Mouse (Mus musculus): Measurements from ENCODE around the gene Ndufa4.
"Not testable (repeated sequence)": the region's sequence is repeated elsewhere in the genome, so short reads cannot be mapped to it uniquely, and the experiment has no call there.

Gene Ndufa4

DNA sequence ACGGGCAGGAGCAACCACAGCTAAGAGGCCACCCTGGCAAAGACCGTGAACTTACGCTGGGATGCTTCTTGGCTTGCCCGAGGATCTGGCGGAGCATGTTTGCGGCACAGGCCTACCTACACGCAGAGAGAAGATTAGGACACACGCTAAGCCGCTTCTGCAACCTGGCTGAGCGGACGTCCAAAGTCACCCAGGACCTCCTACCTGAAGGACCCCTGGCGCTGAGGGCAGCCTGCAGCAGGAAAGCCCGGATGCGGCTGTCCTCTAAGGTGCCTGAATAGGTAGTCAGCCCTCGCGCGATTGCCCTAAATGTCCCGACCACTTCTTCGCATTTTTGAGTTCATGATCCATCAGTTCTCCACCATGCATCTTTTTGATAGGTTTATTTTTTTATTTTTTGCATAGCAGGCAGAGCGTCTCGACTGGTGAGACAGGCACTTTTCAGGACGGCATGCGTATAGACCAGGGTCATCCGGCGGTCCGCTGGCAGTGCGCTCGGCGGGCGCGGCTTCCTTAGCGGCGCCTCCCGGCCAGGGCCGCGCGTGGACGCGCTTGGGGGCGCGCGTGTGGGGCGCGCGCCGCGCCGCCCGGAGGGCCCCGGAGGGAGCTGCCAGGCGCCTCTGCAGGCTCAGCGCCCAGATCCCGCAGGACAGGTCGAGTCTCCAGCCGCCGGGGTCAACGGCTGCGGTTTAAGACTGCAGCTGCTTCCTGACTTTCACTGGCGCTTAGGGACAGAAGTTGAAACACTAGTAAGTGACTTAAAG lies at the start of gene Ndufa4, which contains the start of gene Phf14:
Gene Ndufa4, minus strand, starts transcription at position 229 of the 764 bp plus-strand sequence.
Gene Phf14, plus strand, starts transcription at position 541 of the 764 bp plus-strand sequence.
- peak; percentile 74 for DNase-seq (ENCODE audit: low read depth)

DNA sequence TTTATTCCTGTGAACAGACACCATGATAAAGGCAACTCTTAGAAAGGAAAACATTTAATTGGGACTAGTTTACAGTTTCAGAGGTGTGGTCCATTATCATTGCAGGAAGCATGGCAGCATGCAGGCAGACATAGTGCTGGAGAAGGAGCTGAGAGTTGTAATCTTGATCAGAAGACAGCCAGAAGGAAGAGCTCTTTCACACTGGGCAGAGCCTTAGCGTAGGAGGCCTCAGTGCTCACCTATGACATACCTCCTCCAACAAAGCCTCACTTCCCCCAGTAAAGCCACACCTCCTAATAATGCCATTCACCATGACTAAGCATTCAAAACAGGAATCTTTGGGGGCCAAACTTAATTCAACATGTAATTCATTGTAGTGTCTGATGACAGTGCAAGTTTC lies 40.8 kb upstream of the Ndufa4 start:
- DNase-seq (ENCODE audit: low read depth): peak; percentile 53

DNA sequence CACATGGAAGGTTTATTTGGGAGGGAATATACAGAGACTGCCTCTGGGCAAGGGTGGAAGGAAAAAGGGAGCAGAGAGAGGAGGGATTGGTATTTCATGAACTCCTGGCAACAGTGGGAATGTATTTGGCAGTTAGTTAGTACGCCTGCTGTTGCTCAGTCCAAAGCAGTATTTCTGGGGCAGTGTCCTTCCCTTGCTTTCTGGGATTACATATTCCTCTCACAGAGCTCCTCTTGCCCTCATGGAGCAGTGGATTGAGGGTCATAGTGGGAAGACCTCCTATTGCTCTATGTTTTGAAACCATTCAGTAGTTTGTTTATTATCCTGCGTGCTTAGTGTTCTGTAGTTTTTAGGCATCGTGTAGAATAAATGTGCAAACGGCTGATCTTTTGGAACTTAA lies 34.8 kb upstream of the Ndufa4 start:
- DNase-seq (ENCODE audit: low read depth): no peak

DNA sequence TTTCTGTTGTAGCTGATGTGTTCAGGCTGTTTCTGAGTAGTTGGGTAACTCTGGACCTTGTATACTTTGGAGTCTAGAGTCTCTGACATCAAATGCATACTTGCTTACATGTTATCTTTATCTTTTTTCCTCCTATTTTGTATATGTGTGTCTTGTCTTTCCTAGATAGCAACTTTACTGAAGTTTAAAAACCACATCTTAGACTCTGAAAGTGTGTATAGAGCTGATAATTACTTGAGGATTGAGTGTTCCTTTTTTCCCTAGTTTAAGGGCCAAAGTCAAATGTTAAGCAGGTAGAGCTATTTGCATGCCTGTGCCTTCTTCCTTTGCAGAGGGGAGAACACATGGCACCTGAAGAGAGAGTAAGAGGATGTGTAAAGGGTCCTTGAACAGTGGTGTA lies 33.6 kb upstream of the Ndufa4 start:
- no peak for DNase-seq (ENCODE audit: low read depth)

DNA sequence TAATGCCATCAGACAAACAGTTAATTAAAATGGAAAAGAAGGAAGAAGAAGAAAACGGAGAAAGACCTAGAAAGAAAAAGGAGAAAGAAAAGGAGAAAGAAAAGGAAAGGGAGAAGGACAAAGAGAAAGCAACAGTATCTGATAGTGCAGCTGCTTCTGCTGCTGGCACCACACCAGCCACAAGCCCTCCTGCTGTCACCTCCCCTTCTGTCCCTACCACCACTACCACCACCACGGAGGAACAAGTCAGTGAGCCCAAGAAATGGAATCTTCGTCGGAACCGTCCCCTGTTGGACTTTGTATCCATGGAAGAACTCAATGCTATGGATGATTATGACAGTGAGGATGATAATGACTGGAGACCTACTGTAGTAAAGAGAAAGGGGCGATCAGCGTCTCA lies 26.1 kb upstream of the Ndufa4 start:
- DNase-seq (ENCODE audit: low read depth): no peak

DNA sequence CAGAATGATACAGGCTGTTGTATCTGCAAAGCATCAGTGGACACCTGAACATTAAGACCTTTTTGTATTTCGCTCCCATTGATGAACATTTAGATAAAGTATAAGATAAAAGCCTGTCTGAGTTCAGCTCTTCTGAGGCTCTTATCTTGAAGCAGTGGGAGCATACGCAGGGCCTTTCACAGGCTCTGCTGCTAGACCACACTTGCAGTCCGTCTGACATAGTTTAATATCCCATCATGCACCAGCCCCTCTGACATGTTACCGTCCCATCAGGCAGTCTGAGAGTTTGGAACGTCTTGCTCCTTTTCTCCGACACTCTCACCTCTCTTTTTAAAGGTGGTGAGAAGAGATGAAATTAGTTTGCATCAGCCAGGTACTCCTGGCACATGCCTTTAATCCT lies 20.2 kb upstream of the Ndufa4 start:
- DNase-seq (ENCODE audit: low read depth): no peak

DNA sequence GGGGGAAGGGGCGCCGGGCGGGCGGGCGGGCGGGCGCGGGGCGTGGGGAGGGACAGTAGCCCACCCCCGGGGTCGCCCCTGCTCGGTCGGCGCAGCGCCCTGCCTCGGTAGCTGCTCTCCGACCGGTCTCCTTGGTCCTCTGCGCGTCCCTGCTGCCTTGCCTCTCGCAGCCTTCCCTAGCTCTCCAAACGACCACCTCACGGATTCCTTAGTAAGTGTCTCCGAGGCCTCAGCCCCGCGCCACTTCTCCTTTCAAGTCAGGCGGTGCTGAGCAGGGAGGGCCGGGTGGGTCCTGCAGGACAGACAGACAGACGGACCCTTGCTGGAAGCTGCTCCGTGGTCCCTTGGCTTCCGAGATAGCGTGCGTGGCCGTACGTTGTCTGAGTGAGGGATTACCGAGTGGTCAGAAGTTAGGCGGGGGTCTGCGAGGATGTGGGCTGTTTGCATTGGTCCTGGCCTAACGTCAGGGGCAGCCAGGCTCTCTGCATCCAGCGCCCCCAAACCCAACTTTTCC lies 18.8 kb upstream of the Ndufa4 start:
- DNase-seq (ENCODE audit: low read depth): no peak

DNA sequence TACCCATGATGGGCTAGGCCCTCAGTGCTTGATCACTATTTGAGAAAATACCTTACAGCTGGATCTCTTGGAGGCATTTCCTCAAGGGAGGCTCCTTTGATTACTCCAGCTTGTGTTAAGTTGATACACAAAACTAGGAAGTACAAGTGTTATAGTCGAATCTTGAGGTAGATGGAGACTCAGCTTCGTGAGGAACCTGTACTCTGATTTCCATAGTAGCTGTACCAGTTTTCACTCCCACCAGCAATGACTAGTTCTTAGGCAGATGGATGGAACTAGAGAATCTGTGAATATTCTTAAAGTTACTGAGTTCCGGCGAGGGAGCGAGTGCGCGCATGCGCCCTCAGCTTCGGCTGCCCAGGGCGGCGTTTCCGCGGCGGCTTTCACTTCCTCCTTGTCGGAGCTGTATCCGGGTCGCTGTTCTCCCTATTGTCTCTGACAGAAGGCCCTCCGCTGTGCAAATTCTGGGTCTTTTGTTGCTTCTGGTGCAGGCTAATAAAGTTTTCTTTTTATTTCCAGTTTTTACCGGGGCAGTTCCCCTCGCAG lies 18.3 kb upstream of the Ndufa4 start:
- DNase-seq (ENCODE audit: low read depth): peak; percentile 65

DNA sequence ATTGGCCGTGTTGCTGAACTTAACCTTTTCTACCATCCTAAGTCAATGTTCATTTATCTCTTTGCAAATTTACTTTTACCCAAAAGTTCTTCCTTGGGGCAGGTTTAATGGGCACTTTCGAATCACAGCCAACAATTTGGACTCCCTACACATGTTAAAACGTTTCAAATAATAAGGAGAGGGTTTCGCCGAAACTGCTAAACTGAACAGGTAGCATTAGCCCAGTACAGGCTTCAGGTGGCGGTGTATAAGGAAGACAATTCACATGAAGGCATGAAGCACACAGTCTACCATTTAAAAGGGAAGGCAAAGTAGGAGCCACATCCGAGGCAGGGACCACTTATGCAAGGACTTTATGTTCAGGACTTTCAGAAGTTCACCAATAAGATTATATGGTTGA lies 873 bp upstream of the Ndufa4 start:
- DNase-seq (ENCODE audit: low read depth): no peak

DNA sequence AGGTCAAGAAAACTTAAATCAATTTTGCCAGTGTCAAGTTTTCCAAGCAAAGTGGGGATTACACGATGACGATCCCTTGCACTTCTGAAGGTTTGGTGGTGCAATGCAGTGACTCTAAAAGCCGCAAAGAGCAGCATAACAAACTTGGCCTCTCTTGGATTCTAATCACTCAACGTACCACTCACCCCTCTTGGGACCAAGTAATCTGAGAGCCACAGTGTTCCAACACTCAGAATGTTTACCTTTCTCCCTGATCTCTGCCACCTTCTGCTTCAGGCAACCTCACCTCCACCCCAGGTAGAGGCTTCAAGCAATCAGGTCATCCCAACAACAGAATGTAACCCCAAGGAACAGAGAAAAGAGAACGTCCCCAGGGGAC lies 418 bp downstream of the Ndufa4 start:
- DNase-seq (ENCODE audit: low read depth): no peak

DNA sequence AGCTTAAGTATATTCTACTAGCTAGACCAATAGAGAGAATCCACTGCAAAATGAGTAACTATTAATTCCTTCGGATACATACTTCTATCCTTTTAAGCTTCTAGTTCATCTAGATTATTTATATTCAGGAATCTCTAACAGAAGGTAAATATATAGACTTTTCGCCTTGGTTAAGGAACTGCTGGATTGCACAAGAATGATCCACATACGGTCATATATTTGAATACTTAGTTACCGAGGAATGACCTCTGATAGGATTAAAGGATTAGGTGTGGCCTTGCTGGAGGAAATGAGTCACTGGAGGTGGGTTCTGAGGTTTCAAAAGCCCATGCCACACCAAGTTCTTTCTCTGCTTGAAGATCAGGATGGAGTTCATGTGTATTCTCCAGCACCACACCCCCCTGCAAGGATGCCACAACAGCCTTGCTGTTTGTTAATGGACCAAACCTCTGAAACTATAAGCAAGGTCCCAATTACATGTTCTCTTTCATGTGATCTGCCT lies 6.4 kb downstream of the Ndufa4 start:
- DNase-seq (ENCODE audit: low read depth): no peak

DNA sequence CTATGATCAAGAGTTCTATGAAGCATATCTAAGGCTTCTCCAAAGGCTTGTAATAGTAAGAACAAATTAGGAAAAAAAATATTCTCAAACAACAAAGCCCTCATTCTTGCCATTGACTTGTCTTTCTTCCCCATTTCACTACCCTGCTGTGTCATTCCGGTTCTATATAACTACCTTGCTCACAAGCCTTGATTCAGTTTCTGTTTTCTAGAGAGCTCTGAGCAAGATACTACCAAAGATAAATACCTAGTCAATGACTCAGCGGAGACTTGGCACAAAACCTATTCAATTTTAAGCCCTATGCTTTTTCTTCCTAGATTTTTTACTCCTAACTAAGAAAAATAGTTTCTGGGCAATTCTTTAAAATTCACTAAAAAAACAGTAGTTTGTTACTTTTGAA lies 31.9 kb downstream of the Ndufa4 start:
- not testable (repeated sequence) for DNase-seq (ENCODE audit: low read depth)

Measured in c-Kit-positive CD71-positive TER-119-negative erythroid progenitor cells, embryonic 14.5 days (primary cell).